Mouse (Mus musculus) liver, embryonic 14.5 days (tissue): Measurements from ENCODE around the gene Dicer1. TPM values are rescaled to one million over a fixed set of nuclear protein-coding genes. Genes with fewer than 3 reads are reported as not detected.

ENCODE experiments used
- ATAC-seq: fragments of 200-750 bp; cut with Nextera tagmentation; 2 replicates; pipeline ENCODE4 v1.8.0; 2017; ENCODE audit warnings: moderate number of reproducible peaks, mild to moderate bottlenecking, moderate library complexity; ENCODE audit not compliant: insufficient read depth
- DNase-seq, 3 experiments: peaks; one replicate each; pipeline ENCODE4 v3.0.0-alpha.2; 2012 to 2013; ENCODE audit warnings: low read depth in 3 of 3, low spot score in 3 of 3
- H3K27ac ChIP-seq: fragments of 300-500 bp; sonication (generic); 2 replicates; pipeline ENCODE4 v1.5.1; 2014; ENCODE audit warnings: moderate library complexity, mild to moderate bottlenecking, control low read depth, inconsistent platforms
- H3K27me3 ChIP-seq: fragments of 300-500 bp; sonication (generic); 2 replicates; pipeline ENCODE4 v1.6.1; 2014; ENCODE audit warnings: mild to moderate bottlenecking, low read length, moderate library complexity; ENCODE audit not compliant: control insufficient read depth, insufficient read depth
- H3K36me3 ChIP-seq: fragments of 300-500 bp; sonication (generic); replicated peaks from 2 replicates; pipeline ENCODE4 v1.6.1; 2014; ENCODE audit warnings: low read depth; ENCODE audit not compliant: control insufficient read depth, insufficient read depth
- H3K4me1 ChIP-seq, 2 experiments: fragments of 200-500 bp in 1 of 2; fragments of 300-500 bp in 1 of 2; sonication (generic) in 1 of 2; replicated peaks; 2 replicates each; pipeline ENCODE4 v1.6.1; 2012 to 2014; ENCODE audit warnings: antibody characterized with exemption in 1 of 2, inconsistent platforms in 1 of 2, low read length in 1 of 2; ENCODE audit not compliant: control insufficient read depth in 2 of 2, insufficient read depth in 2 of 2
- H3K4me2 ChIP-seq: fragments of 300-500 bp; sonication (generic); 2 replicates; pipeline ENCODE4 v1.6.1; 2014; ENCODE audit warnings: low read depth, mild to moderate bottlenecking, control low read depth, moderate library complexity
- H3K4me3 ChIP-seq, 2 experiments: fragments of 200-500 bp in 1 of 2; fragments of 300-500 bp in 1 of 2; sonication (generic) in 1 of 2; 2 replicates each; pipeline ENCODE4 v1.5.1; 2012 to 2014; ENCODE audit warnings: low read depth in 2 of 2, low read length in 2 of 2, mild to moderate bottlenecking in 2 of 2, control low read depth in 1 of 2, inconsistent platforms in 1 of 2, moderate library complexity in 1 of 2; ENCODE audit not compliant: insufficient read depth in 1 of 2
- H3K9ac ChIP-seq: fragments of 300-500 bp; sonication (generic); replicated peaks from 2 replicates; pipeline ENCODE4 v1.6.1; 2014; ENCODE audit warnings: mild to moderate bottlenecking, control low read depth, moderate library complexity
- H3K9me3 ChIP-seq: fragments of 300-500 bp; sonication (generic); 2 replicates; pipeline ENCODE4 v1.6.1; 2016; ENCODE audit warnings: low read length, mixed read lengths; ENCODE audit not compliant: control insufficient read depth
- CTCF ChIP-seq: IDR thresholded peaks from 2 replicates; pipeline ENCODE4 v1.5.1; 2016; ENCODE audit warnings: antibody characterized with exemption, low read depth, control low read depth
- EP300 ChIP-seq: IDR thresholded peaks from 2 replicates; pipeline ENCODE4 v1.6.1; 2016; ENCODE audit warnings: antibody characterized with exemption, low read depth
- WGBS: fragments of 180-500 bp; shearing (Covaris S2); extraction: QIAGEN DNeasy Blood & Tissue Kit; methylation state at CpG from one replicate; pipeline ENCODE4 v1.1.7; 2014; ENCODE audit not compliant: insufficient replicate concordance; 5-methylcytosine and 5-hydroxymethylcytosine counted together
- polyA plus RNA-seq, 2 experiments: library from polyadenylated mRNA; depleted of rRNA in 1 of 2; stranded (reverse) in 1 of 2; unstranded in 1 of 2; fragments of >200 nt; fragmentation: Nextera tagmentation in 1 of 2; extraction: Ambion mirVana in 1 of 2; gene quantifications; 2 replicates each; pipeline versions ENCODE4 v1.2.1 to v1.2.3; 2012 to 2014

The Dicer1 gene
- polyA plus RNA-seq, 2 experiments, result 5.9 to 6.4 TPM

GRCm38 (mm10) chr12:104793486-104793885 lies 41.7 kb upstream of the Dicer1 start:
- H3K4me2 ChIP-seq, result no peak overlapping the region
- no peak for TF ChIP-seq EP300
- no peak for TF ChIP-seq CTCF
- no peak overlapping the region for H3K9ac ChIP-seq
- 22% methylated on average over 12 of the region's 12 CpGs for WGBS
- H3K4me1 ChIP-seq, result no peaks in the 10 kb centered on the region
- H3K27me3 ChIP-seq, result no peaks in the 10 kb centered on the region
- ATAC-seq, result no peak
- H3K9me3 ChIP-seq, result no peaks in the 10 kb centered on the region
- H3K27ac ChIP-seq, result no peak overlapping the region
- H3K36me3 ChIP-seq, result no peaks in the 10 kb centered on the region
- DNase-seq, result no peak
- no peak overlapping the region for H3K4me3 ChIP-seq

- ATAC-seq, result no peak
Observed at GRCm38 (mm10) chr12:104777603-104778002, 25.9 kb upstream of the Dicer1 start.

GRCm38 (mm10) chr12:104771941-104772340 lies 20.2 kb upstream of the Dicer1 start:
- Histone ChIP-seq H3K9ac (no peak overlapping the region), H3K4me3 (no peak overlapping the region), H3K27ac (no peak overlapping the region), H3K36me3 (no peaks in the 10 kb centered on the region), H3K4me2 (no peak overlapping the region), H3K9me3 (no peaks in the 10 kb centered on the region), H3K4me1 (no peaks in the 10 kb centered on the region), H3K27me3 (no peaks in the 10 kb centered on the region)
- DNase-seq, result no peak
- no peak for ATAC-seq
- TF ChIP-seq EP300 (no peak), CTCF (peak; percentile 46)
- 73% methylated on average over 2 of the region's 2 CpGs for WGBS

More at GRCm38 (mm10) chr12:104777603-104778002, 25.9 kb upstream of the Dicer1 start:
- no peak overlapping the region for H3K9ac ChIP-seq
- no peaks in the 10 kb centered on the region for H3K36me3 ChIP-seq
- H3K4me3 ChIP-seq, result no peak overlapping the region
- H3K4me1 ChIP-seq, result no peaks in the 10 kb centered on the region
- no peak overlapping the region for H3K27ac ChIP-seq
- no peaks in the 10 kb centered on the region for H3K9me3 ChIP-seq
- TF ChIP-seq EP300 (no peak), CTCF (no peak)
- WGBS, result 57% methylated on average over 1 of the region's 1 CpGs
- DNase-seq, result no peak
- H3K27me3 ChIP-seq, result no peaks in the 10 kb centered on the region
- no peak overlapping the region for H3K4me2 ChIP-seq

GRCm38 (mm10) chr12:104769201-104769785 lies 17.5 kb upstream of the Dicer1 start:
- Histone ChIP-seq H3K4me1 (no peaks in the 10 kb centered on the region), H3K27ac (no peak overlapping the region), H3K9me3 (no peaks in the 10 kb centered on the region), H3K36me3 (no peaks in the 10 kb centered on the region), H3K27me3 (no peaks in the 10 kb centered on the region), H3K4me3 (no peak overlapping the region), H3K9ac (no peak overlapping the region), H3K4me2 (no peak overlapping the region)
- DNase-seq (no peak), ATAC-seq (no peak)
- TF ChIP-seq CTCF (no peak), EP300 (no peak)
- 65% methylated on average over 10 of the region's 10 CpGs for WGBS

- H3K4me2 ChIP-seq, result no peak overlapping the region
- H3K9me3 ChIP-seq, result no peaks in the 10 kb centered on the region
- H3K9ac ChIP-seq, result no peak overlapping the region
- ATAC-seq, result no peak
- H3K36me3 ChIP-seq, result no peaks in the 10 kb centered on the region
- DNase-seq, result no peak
- no peak overlapping the region for H3K4me3 ChIP-seq
- TF ChIP-seq CTCF (peak; percentile 72), EP300 (no peak)
- no peak overlapping the region for H3K27ac ChIP-seq
- no peaks in the 10 kb centered on the region for H3K4me1 ChIP-seq
- H3K27me3 ChIP-seq, result no peaks in the 10 kb centered on the region
- 37% methylated on average over 4 of the region's 4 CpGs for WGBS
Observed at GRCm38 (mm10) chr12:104767183-104767582, 15.4 kb upstream of the Dicer1 start.
